Mouse (Mus musculus) C2C12 (cell line): ENCODE measurements around the gene Tmigd1.

ENCODE experiments used
- CTCF ChIP-seq: IDR thresholded peaks from one replicate; pipeline ENCODE4 v1.5.1; 2011; ENCODE audit not compliant: control insufficient read depth, insufficient read depth, insufficient read length
- MAX ChIP-seq: IDR thresholded peaks from one replicate; pipeline ENCODE4 v1.6.1; 2011; ENCODE audit warnings: mild to moderate bottlenecking, control low read depth
- MYOD1 ChIP-seq: IDR thresholded peaks from one replicate; pipeline ENCODE4 v1.6.1; 2011; ENCODE audit warnings: low read depth; ENCODE audit not compliant: control insufficient read depth, insufficient read length
- MYOG ChIP-seq: IDR thresholded peaks from one replicate; pipeline ENCODE4 v1.6.1; 2011; ENCODE audit not compliant: control insufficient read depth, insufficient read length; ENCODE audit errors: extremely low read depth
- USF1 ChIP-seq: IDR thresholded peaks from one replicate; pipeline ENCODE4 v1.6.1; 2011; ENCODE audit warnings: low read depth, mild to moderate bottlenecking, control low read depth, moderate library complexity

- TF ChIP-seq CTCF (no peak), MYOG (no peak), MYOD1 (no peak), USF1 (no peak), MAX (no peak)
Measured at GRCm38 (mm10) chr11:76920607-76921006, 18.6 kb downstream of the Tmigd1 start.
